Mouse (Mus musculus) midbrain, embryonic 16.5 days (tissue): ENCODE data around the gene Cep72. TPM values are rescaled to one million over a fixed set of nuclear protein-coding genes. Genes with fewer than 3 reads are reported as not detected.

Experiments used
- ATAC-seq: fragments of 200-750 bp; cut with Nextera tagmentation; 2 replicates; pipeline ENCODE4 v1.8.0; 2017; ENCODE audit warnings: moderate TSS enrichment
- H3K27ac ChIP-seq: fragments of 300-500 bp; sonication (generic); 2 replicates; pipeline ENCODE4 v1.5.1; 2014; ENCODE audit warnings: mild to moderate bottlenecking, low read length, mixed read lengths
- H3K27me3 ChIP-seq: fragments of 300-500 bp; sonication (generic); 2 replicates; pipeline ENCODE4 v1.6.1; 2014; ENCODE audit warnings: low read depth, low read length, mixed read lengths; ENCODE audit not compliant: control insufficient read depth, insufficient read depth
- H3K36me3 ChIP-seq: fragments of 300-500 bp; sonication (generic); 2 replicates; pipeline ENCODE4 v1.6.1; 2014; ENCODE audit warnings: mild to moderate bottlenecking, low read length, moderate library complexity, mixed read lengths; ENCODE audit not compliant: control insufficient read depth, insufficient read depth
- H3K4me1 ChIP-seq: fragments of 300-500 bp; sonication (generic); 2 replicates; pipeline ENCODE4 v1.6.1; 2014; ENCODE audit warnings: mild to moderate bottlenecking, low read length, mixed read lengths; ENCODE audit not compliant: control insufficient read depth, insufficient read depth
- H3K4me2 ChIP-seq: fragments of 300-500 bp; sonication (generic); 2 replicates; pipeline ENCODE4 v1.6.1; 2014; ENCODE audit warnings: mild to moderate bottlenecking, low read length, mixed read lengths
- H3K4me3 ChIP-seq: fragments of 300-500 bp; sonication (generic); 2 replicates; pipeline ENCODE4 v1.5.1; 2014; ENCODE audit warnings: low read depth, mild to moderate bottlenecking, low read length, moderate library complexity, mixed read lengths
- H3K9ac ChIP-seq: fragments of 300-500 bp; sonication (generic); 2 replicates; pipeline ENCODE4 v1.6.1; 2014; ENCODE audit warnings: low read depth, low read length, mixed read lengths
- H3K9me3 ChIP-seq: fragments of 300-500 bp; sonication (generic); replicated peaks from 2 replicates; pipeline ENCODE4 v1.6.1; 2014; ENCODE audit warnings: mild to moderate bottlenecking, low read length, mixed read lengths; ENCODE audit not compliant: control insufficient read depth, poor library complexity, severe bottlenecking
- WGBS: fragments of 180-500 bp; shearing (Covaris S2); extraction: QIAGEN DNeasy Blood & Tissue Kit; methylation state at CpG from one replicate; pipeline ENCODE4 v1.1.7; 2014; 5-methylcytosine and 5-hydroxymethylcytosine counted together
- polyA plus RNA-seq: library from polyadenylated mRNA; unstranded; fragments of >200 nt; fragmentation: Nextera tagmentation; extraction: Ambion mirVana; gene quantifications from 2 replicates; pipeline ENCODE4 v1.2.1, GENCODE M21; 2015

The Cep72 gene
- polyA plus RNA-seq, 1 experiment from 2014 or later, result 6.7 TPM

GRCm38 (mm10) chr13:74039926-74040325 lies 22.2 kb downstream of the Cep72 start:
- no peaks in the 10 kb centered on the region for H3K27me3 ChIP-seq
- no peaks in the 10 kb centered on the region for H3K9me3 ChIP-seq
- no peak overlapping the region for H3K4me3 ChIP-seq
- no peak overlapping the region for H3K9ac ChIP-seq
- H3K4me1 ChIP-seq, result no peaks in the 10 kb centered on the region
- no peak overlapping the region for H3K27ac ChIP-seq
- ATAC-seq, result no peak
- WGBS, result 96% methylated on average over 3 of the region's 3 CpGs
- peaks cover 4% of the 10 kb centered on the region; the same call in 1 of the 2 replicates for H3K36me3 ChIP-seq
- H3K4me2 ChIP-seq, result no peak overlapping the region

- Histone ChIP-seq H3K4me2 (no peak overlapping the region), H3K9ac (no peak overlapping the region), H3K27me3 (no peaks in the 10 kb centered on the region), H3K27ac (no peak overlapping the region), H3K4me1 (no peaks in the 10 kb centered on the region), H3K9me3 (no peaks in the 10 kb centered on the region), H3K36me3 (peaks cover 6% of the 10 kb centered on the region), H3K4me3 (no peak overlapping the region)
- no peak for ATAC-seq
- WGBS, result 94% methylated on average over 2 of the region's 2 CpGs
Measured at GRCm38 (mm10) chr13:74035776-74036175, 26.3 kb downstream of the Cep72 start.

- Histone ChIP-seq H3K4me3 (no peak overlapping the region), H3K36me3 (peaks cover 6% of the 10 kb centered on the region), H3K4me2 (no peak overlapping the region), H3K27me3 (no peaks in the 10 kb centered on the region), H3K27ac (no peak overlapping the region), H3K9ac (no peak overlapping the region), H3K4me1 (no peaks in the 10 kb centered on the region), H3K9me3 (no peaks in the 10 kb centered on the region)
- no peak for ATAC-seq
- 84% methylated on average over 2 of the region's 2 CpGs for whole genome bisulfite sequencing
Measured at GRCm38 (mm10) chr13:74034756-74035155, 27.3 kb downstream of the Cep72 start.

GRCm38 (mm10) chr13:74031133-74031532 lies 31.0 kb downstream of the Cep72 start:
- H3K4me2 ChIP-seq, result no peak overlapping the region
- no peak overlapping the region for H3K9ac ChIP-seq
- no peak for ATAC-seq
- no peak overlapping the region for H3K27ac ChIP-seq
- H3K4me3 ChIP-seq, result no peak overlapping the region
- 86% methylated on average over 8 of the region's 8 CpGs for WGBS
- H3K4me1 ChIP-seq, result no peaks in the 10 kb centered on the region
- H3K36me3 ChIP-seq, result peaks cover 4% of the 10 kb centered on the region; the same call in 1 of the 2 replicates
- H3K9me3 ChIP-seq, result no peaks in the 10 kb centered on the region
- H3K27me3 ChIP-seq, result no peaks in the 10 kb centered on the region

GRCm38 (mm10) chr13:74030691-74031090 lies 31.4 kb downstream of the Cep72 start:
- peaks cover 4% of the 10 kb centered on the region; the same call in 1 of the 2 replicates for H3K36me3 ChIP-seq
- 89% methylated on average over 7 of the region's 7 CpGs for WGBS
- no peak overlapping the region for H3K27ac ChIP-seq
- H3K4me2 ChIP-seq, result no peak overlapping the region
- ATAC-seq, result no peak
- no peaks in the 10 kb centered on the region for H3K4me1 ChIP-seq
- no peak overlapping the region for H3K9ac ChIP-seq
- H3K9me3 ChIP-seq, result no peaks in the 10 kb centered on the region
- H3K27me3 ChIP-seq, result no peaks in the 10 kb centered on the region
- H3K4me3 ChIP-seq, result no peak overlapping the region

GRCm38 (mm10) chr13:74029013-74029412 lies 33.1 kb downstream of the Cep72 start:
- ATAC-seq, result no peak

GRCm38 (mm10) chr13:74028116-74028515 lies 34.0 kb downstream of the Cep72 start:
- H3K4me2 ChIP-seq, result no peak overlapping the region
- 79% methylated on average over 2 of the region's 2 CpGs for WGBS
- no peak overlapping the region for H3K9ac ChIP-seq
- H3K36me3 ChIP-seq, result peaks cover 4% of the 10 kb centered on the region; the same call in 1 of the 2 replicates
- H3K4me1 ChIP-seq, result no peaks in the 10 kb centered on the region
- H3K27me3 ChIP-seq, result no peaks in the 10 kb centered on the region
- H3K4me3 ChIP-seq, result no peak overlapping the region
- H3K27ac ChIP-seq, result no peak overlapping the region
- no peaks in the 10 kb centered on the region for H3K9me3 ChIP-seq
- no peak for ATAC-seq

More at GRCm38 (mm10) chr13:74029013-74029412, 33.1 kb downstream of the Cep72 start:
- Histone ChIP-seq H3K27me3 (no peaks in the 10 kb centered on the region), H3K9me3 (no peaks in the 10 kb centered on the region), H3K36me3 (peaks cover 4% of the 10 kb centered on the region; the same call in 1 of the 2 replicates), H3K4me1 (no peaks in the 10 kb centered on the region), H3K9ac (no peak overlapping the region), H3K27ac (no peak overlapping the region), H3K4me2 (no peak overlapping the region), H3K4me3 (no peak overlapping the region)
- WGBS, result 86% methylated on average over 2 of the region's 2 CpGs

GRCm38 (mm10) chr13:74026215-74026614 lies 35.9 kb downstream of the Cep72 start:
- Histone ChIP-seq H3K9me3 (no peaks in the 10 kb centered on the region), H3K27ac (no peak overlapping the region), H3K4me2 (no peak overlapping the region), H3K9ac (no peak overlapping the region), H3K4me3 (no peak overlapping the region), H3K36me3 (no peaks in the 10 kb centered on the region; the same call in 1 of the 2 replicates), H3K27me3 (no peaks in the 10 kb centered on the region), H3K4me1 (no peaks in the 10 kb centered on the region)
- peak; percentile 66 for ATAC-seq
- 19% methylated on average over 2 of the region's 2 CpGs for WGBS

- H3K27me3 ChIP-seq, result no peaks in the 10 kb centered on the region
- no peak overlapping the region for H3K4me3 ChIP-seq
- H3K27ac ChIP-seq, result no peak overlapping the region
- no peaks in the 10 kb centered on the region; the same call in 1 of the 2 replicates for H3K36me3 ChIP-seq
- no peaks in the 10 kb centered on the region for H3K9me3 ChIP-seq
- peak; percentile 30; the same call in 1 of the 2 replicates for ATAC-seq
- WGBS, result 71% methylated on average over 4 of the region's 4 CpGs
- H3K9ac ChIP-seq, result no peak overlapping the region
- H3K4me1 ChIP-seq, result no peaks in the 10 kb centered on the region
- H3K4me2 ChIP-seq, result no peak overlapping the region
Measured at GRCm38 (mm10) chr13:74025151-74026081, 36.7 kb downstream of the Cep72 start.
